Mouse (Mus musculus) megakaryocyte, adult 5-6 weeks (primary cell): ENCODE data around the gene Ak6. TPM values are rescaled to one million over a fixed set of nuclear protein-coding genes. Genes with fewer than 3 reads are reported as not detected.
A peak's percentile ranks its signal among the peaks of the same experiment; 100 is the strongest.

Source experiments
- ATAC-seq: 2 replicates; pipeline ENCODE4 v1.8.0; 2016; ENCODE audit warnings: mild to moderate bottlenecking, inconsistent platforms; ENCODE audit not compliant: poor library complexity, severe bottlenecking
- total RNA-seq, 2 experiments: library from RNA; stranded (forward) in 1 of 2; stranded (reverse) in 1 of 2; fragments of 153-499, 151-499 nt in 1 of 2; fragments of 221-1000, 200-1000 nt in 1 of 2; gene quantifications; 2 replicates each; pipeline versions ENCODE4 v1.2.3 to v1.2.4; 2015 to 2017

Ak6 gene
- total RNA-seq (2015) (189 and 230 TPM in 2 replicates), total RNA-seq (2017) (153 and 173 TPM in 2 replicates)

DNA sequence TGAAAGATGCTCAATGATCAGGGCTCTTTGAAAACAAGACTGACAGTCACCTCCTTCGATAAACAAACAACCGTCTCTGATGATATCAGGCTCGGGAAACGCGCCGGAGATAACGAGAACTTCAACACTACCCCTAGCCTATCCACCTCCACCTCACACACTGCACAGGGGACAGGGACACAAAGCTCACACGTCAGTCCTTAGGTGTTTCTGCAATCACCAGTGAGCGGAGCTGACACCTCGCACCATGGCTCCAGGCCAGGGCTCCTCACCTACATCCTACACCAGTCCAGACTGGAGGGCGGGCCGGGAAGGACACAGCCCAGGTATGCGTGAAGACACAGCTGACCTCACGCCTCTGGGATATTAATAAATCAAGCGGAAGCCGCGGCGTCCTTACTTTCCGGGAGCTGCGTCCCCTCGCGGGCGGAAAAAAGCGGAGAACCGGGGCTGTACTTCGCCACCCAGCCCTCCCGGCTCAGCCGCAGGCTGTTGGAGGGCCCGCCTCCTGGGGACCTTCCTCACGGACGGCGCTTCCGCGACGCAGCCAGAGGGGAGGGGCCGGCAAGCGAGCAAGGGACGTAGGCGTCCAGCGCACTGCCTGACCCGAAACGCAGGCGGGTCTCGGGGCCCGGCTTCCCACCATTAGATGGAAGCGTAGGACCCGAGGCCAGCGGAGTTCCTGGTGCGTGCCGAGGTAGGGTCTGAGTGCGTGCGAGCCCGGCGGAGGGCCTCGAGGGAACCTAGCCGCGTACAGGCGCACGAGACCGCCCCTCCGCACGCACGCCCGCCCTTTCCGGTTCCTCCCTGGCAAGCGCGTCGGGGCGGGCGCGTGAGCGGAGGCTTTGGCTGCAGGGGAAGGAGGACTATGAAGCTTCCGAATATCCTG is at the start of gene Ak6, which contains the start of gene Rad17:
Gene Ak6, plus strand, starts transcription at position 430 of the 889 bp plus-strand sequence.
Gene Rad17, minus strand, starts transcription at position 502 of the 889 bp plus-strand sequence.
- ATAC-seq, result peak; percentile 93

- no peak for ATAC-seq
Measured at GRCm38 (mm10) chr13:100601034-100601433, 49.7 kb upstream of the Ak6 start.

GRCm38 (mm10) chr13:100602239-100602902 is 48.4 kb upstream of the Ak6 start:
- peak; percentile 82 for ATAC-seq

- no peak for ATAC-seq
Measured at GRCm38 (mm10) chr13:100603031-100603737, 47.6 kb upstream of the Ak6 start.

- no peak for ATAC-seq
Measured at GRCm38 (mm10) chr13:100603738-100604095, 47.1 kb upstream of the Ak6 start.

- no peak for ATAC-seq
Measured at GRCm38 (mm10) chr13:100605845-100606244, 44.9 kb upstream of the Ak6 start.

DNA sequence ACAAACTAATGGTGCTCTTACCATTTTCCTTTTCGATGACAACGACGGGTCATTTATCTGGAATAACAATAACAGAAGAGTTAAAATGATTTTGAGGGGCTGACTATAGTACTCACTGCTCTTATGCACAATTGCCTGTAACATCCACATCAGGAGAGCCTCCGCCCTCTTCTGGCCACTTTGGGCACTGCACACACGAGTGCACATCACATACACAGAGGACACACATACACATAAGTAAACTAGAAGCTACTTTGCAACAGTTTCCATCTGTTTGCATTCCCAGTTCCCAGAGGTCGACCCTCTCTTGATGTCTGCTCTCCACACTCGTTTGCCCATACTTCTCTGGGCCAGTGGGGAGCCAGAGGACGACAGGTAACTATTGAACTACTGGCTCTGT is 43.0 kb upstream of the Ak6 start:
- no peak for ATAC-seq

DNA sequence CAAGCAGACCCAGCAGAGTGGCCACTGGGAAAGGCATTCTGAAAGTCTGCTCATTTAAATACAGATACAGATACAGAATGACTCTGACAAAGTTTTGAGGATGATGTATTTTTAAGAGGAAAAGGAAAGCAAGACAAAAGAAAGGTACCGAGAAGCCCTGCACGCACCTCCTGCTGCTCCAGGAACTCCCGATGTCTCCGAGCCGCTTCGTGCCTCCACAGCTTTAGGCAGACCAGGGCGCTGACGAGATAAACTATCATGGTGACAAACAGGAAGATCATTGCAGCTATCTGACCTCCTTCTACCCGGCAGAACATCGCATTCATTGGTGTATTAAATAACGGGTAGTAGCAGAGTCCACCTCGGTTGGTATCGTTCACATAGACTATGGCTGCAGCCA is 39.5 kb upstream of the Ak6 start:
- no peak for ATAC-seq

GRCm38 (mm10) chr13:100612251-100612650 is 38.5 kb upstream of the Ak6 start:
- ATAC-seq, result no peak

DNA sequence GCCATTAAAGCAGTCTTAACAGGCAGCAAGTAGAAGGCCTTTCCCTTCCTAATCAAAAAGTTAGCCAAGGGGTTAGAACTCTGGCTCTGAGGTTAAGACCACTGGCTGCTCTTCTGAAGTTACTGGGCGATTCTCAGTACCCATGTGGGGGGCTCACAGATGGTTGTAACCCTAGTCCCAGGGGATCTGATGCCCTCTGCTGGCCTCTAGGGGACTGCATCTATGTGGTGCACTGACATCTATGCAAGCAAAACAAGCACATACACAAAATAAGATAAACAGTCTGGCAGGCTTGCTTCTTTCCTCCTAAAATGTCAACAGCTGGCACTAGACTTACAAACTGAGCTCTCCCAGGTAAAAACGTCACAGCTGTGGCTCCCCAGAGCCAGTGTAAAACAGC is 37.9 kb upstream of the Ak6 start:
- ATAC-seq, result no peak

DNA sequence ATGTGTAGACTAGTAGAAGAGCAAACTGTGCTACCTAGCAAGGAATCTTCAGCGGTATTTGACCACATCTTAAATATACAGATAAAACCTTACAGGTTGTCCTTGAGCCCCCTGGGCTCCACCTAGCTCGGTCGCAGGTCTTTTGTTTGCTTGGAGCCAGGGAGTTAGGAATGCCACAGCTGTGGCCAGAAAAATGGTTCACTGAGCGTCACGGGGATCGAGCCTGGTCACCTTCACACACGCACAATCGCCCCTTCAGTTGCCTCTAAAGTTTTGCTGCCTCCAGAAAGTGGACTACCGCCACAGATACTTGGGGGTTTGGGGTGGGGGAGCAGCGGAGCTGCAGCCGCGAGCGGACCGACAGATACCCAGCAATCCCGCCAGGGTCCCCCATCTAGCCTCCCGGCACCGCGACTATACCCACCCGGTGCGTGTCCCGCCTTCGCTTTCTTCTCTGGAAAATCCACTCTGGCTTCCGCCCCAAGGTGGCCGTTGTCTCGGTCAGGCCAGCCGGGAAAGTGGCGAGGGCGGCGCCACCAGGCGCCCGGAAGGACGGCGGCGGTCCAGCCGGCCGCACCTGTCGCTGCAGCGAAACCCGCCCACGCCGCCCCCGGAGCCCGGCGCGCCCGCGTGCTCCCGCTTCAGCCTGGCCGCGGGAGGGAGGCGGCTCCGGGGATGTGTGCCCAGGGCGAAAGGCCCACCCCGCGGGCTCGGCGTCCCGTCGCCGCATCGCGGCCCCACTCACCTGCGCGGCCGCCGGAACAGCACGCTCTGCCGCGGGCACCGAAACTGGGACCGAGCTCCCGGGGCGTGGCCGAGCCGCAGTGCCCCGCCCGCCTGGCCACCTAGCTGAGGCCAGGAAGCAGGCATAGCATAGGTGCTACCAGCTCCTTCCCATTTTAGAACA is 34.3 kb upstream of the Ak6 start, which contains the start of gene Marveld2:
Gene Marveld2, minus strand, starts transcription at position 791 of the 907 bp plus-strand sequence.
- peak; percentile 93 for ATAC-seq

DNA sequence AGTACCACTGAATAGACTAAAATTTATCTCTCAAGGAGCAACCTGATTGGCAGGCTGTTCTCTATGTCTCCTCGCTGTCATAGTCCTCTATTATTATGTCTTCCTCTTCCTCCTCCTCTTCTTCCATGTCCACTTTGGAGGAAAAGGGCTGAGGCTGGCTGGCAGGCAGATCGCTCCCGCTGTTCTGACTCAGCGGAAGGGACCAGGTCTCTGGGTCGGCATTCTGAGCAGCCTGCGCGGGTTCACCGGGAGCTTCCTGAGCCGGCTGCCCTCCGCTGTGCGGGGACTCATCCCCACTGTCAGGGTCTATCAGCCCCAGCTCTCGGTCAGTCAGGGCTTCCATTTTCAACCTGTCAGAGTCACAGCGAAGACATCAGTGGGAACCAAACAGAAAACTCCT is 33.2 kb upstream of the Ak6 start:
- no peak for ATAC-seq

DNA sequence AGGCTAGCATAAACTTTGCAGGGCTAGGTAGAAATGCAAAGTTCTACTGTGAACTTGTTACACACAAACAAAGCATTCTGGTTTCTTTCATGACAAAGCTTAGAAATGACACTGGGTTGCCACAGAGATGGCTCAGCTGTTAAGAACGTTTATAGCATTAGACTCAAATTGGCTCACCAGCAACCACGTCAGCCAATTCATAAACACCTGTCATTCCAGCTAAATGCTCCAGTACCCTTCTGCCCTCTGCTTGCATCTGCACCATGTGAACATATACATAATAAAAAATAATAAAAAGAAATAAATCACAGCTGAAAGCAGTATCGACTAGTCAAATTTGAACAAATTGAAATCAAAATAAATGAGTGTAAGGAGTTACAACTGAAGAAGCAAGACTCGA is 28.5 kb upstream of the Ak6 start:
- ATAC-seq, result no peak

DNA sequence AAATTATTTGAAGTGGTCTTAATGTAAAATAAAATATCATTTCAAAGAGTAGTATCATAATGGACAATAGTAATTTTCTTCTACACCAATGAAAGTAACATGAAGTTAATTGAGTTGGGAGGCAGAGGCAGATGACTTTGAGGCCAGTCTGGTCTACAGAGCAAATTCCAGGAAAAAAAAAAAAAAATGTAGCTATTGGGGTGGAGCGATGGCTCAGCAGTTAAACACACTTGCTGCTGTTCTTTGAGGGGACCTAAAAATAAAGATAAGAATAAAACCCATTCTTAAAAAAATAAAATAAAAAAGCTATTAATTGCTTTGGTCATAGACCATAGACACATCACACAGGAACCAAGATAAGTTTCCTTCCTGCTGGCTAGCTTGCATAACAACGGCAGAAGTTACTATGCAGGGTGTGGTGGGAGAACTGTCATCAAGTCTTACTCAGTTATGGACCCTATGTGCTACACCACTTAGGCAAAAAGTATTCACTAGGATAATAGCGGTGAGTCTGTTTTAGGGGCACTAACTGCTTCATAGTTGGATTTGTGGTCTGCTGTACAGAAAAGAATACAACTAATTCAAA is 16.6 kb upstream of the Ak6 start:
- ATAC-seq, result peak; percentile 88

DNA sequence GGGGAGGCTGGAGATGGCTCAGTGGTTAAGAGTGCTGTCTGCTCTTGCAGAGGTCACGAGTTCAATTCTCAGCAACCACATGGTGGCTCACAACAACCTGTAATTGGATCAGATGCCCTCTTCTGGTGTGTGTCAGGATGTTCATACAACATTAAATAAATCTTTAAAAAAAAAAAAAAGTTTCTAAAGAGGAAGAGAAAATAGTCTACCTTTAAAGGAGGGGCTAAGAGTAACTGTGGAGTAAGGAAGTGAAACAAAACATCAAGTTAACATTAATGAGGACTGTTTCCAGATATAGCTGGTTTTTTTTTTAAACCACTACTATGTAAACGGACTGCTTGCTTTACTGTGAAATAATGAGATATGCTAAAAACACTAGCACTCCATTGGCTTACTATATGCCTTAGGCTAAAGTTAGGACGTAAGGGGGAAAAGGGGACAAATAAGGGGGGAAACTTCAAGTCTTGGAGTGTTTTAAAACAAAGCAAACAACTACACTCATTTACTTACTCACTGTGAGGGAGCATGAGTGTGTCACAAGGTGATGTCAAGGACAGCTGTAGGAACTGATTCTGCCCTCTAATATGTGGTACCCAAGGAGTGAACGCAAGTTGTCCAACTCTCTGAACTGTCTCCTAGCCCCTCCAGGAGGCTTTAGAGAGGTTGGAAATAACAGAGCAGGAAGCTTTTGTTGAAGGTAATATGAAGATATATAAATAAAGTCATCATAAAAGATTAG is 8.1 kb upstream of the Ak6 start:
- peak; percentile 83 for ATAC-seq

GRCm38 (mm10) chr13:100648223-100648622 is 2.6 kb upstream of the Ak6 start:
- peak; percentile 29 for ATAC-seq

DNA sequence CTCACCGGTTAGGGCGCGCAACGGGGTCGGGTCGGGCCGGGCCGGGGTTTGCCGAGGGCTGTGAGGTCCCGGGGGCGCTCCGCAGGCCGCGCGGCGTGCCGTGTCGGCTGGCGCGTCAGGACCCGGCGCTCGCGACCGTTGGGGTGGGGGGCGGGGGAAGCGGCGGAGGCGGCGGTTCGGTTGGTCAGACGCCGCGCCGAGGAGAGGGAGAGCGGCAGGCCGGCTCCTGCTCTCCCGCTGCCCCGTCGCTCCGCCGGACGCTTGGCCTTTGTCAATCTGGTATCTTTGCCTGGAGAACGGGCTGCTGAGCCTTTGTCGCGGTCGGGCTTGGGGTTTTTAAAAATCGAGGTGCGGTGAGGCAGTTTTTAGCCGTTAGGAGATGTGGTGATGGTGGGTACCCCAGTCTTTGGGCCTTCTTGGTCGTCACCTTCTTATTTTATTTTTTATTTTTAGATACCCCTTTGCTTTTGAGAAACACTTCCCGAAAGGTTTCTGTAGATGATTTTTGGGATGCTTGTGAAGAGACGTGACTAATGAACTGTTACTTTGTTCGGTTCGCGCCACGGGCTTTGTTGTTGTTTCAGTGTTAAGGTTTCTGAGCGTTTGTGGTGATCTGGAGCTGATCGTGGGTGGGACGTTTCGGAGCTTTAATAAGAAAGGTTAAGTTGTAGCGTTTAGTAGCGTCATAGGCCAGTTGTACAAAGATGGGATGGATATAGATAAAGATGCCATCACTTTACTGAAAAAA is 834 bp downstream of the Ak6 start, which contains the start of gene Taf9:
Gene Taf9, plus strand, starts transcription at position 141 of the 748 bp plus-strand sequence.
- peak; percentile 27 for ATAC-seq

DNA sequence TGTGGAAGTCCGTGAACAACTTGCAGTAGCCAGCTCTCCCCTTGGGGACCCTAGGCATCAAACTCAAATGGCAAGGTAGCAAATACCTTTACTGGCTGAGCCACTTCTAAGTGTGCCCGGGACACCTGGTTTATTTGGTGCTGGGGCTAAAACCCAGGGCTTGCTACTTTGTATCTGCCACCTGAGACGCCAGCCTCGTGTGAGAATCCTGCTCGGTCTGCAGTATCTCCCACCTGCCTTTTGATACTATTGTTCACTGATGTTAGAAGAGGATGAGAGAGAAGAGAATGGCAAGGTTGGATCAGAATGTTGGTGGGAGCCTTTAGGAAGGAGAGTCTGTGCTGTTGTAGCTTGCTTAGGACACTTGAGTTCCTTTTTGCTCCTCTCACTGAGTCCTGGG is 7.3 kb downstream of the Ak6 start:
- no peak for ATAC-seq
